Mouse (Mus musculus) heart, embryonic 16.5 days (tissue): ENCODE results near the gene Negr1. TPM values are rescaled to one million over a fixed set of nuclear protein-coding genes. Genes with fewer than 3 reads are reported as not detected.

Experiments
- ATAC-seq: fragments of 200-750 bp; cut with Nextera tagmentation; replicated peaks from 2 replicates; pipeline ENCODE4 v1.8.0; 2017; ENCODE audit warnings: moderate number of reproducible peaks; ENCODE audit not compliant: insufficient read depth, low FRiP score; ENCODE audit errors: extremely low read depth
- H3K27ac ChIP-seq: fragments of 300-500 bp; sonication (generic); 2 replicates; pipeline ENCODE4 v1.5.1; 2014; ENCODE audit warnings: mild to moderate bottlenecking, low read length, control low read depth, moderate library complexity
- H3K27me3 ChIP-seq: fragments of 300-500 bp; sonication (generic); 2 replicates; pipeline ENCODE4 v1.6.1; 2014; ENCODE audit warnings: low read length, mixed read lengths; ENCODE audit not compliant: control insufficient read depth, insufficient read depth
- H3K36me3 ChIP-seq: fragments of 300-500 bp; sonication (generic); 2 replicates; pipeline ENCODE4 v1.6.1; 2014; ENCODE audit not compliant: control insufficient read depth, insufficient read depth
- H3K4me1 ChIP-seq: fragments of 300-500 bp; sonication (generic); 2 replicates; pipeline ENCODE4 v1.6.1; 2014; ENCODE audit warnings: low read length, mixed read lengths; ENCODE audit not compliant: control insufficient read depth, insufficient read depth
- H3K4me2 ChIP-seq: fragments of 300-500 bp; sonication (generic); 2 replicates; pipeline ENCODE4 v1.6.1; 2014; ENCODE audit warnings: low read depth, mild to moderate bottlenecking, control low read depth, low read length
- H3K4me3 ChIP-seq: fragments of 300-500 bp; sonication (generic); 2 replicates; pipeline ENCODE4 v1.5.1; 2014; ENCODE audit warnings: mild to moderate bottlenecking, control low read depth, low read length
- H3K9ac ChIP-seq: fragments of 300-500 bp; sonication (generic); 2 replicates; pipeline ENCODE4 v1.6.1; 2014; ENCODE audit warnings: low read length, control low read depth
- H3K9me3 ChIP-seq: fragments of 300-500 bp; sonication (generic); replicated peaks from 2 replicates; pipeline ENCODE4 v1.6.1; 2016; ENCODE audit warnings: low read length; ENCODE audit not compliant: control insufficient read depth
- WGBS: fragments of 180-500 bp; shearing (Covaris S2); extraction: QIAGEN DNeasy Blood & Tissue Kit; methylation state at CpG from one replicate; pipeline ENCODE4 v1.1.7; 2014; 5-methylcytosine and 5-hydroxymethylcytosine counted together
- polyA plus RNA-seq: library from polyadenylated mRNA; unstranded; fragments of >200 nt; fragmentation: Nextera tagmentation; extraction: Ambion mirVana; gene quantifications from 2 replicates; pipeline ENCODE4 v1.2.1, GENCODE M21; 2015

Negr1 gene
- polyA plus RNA-seq, 1 experiment from 2014 or later: 1.2 TPM

DNA sequence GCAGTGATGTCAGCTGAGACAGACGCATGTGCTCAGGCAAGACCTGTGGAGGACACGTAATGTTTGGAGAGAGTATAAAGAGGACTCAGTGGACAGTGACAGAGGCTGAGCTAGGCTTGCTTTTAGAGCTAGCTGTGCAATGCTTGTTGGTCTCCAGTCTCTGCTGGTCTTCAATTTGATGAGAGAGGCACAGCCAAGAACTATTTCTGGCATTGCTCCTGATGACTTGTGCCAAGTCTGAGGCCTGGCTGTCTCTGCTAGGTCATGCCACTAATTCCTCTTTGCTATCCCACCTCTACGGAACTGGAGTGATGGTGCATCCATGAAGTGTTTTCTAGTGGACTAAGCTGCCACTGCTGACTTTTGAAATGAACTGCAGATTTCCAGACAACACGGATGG is 149.1 kb downstream of the Negr1 start:
- WGBS: 35% methylated on average over 4 of the region's 4 CpGs
- Histone ChIP-seq H3K27me3 (no peaks in the 10 kb centered on the region), H3K4me3 (no peak overlapping the region), H3K36me3 (no peaks in the 10 kb centered on the region), H3K9me3 (no peaks in the 10 kb centered on the region), H3K4me1 (peaks cover 8% of the 10 kb centered on the region), H3K27ac (0 out of 2 replicates have a peak overlapping the region, but pooled peaks have one; percentile 18), H3K4me2 (no peak overlapping the region), H3K9ac (no peak overlapping the region)
- ATAC-seq: peak; percentile 72

DNA sequence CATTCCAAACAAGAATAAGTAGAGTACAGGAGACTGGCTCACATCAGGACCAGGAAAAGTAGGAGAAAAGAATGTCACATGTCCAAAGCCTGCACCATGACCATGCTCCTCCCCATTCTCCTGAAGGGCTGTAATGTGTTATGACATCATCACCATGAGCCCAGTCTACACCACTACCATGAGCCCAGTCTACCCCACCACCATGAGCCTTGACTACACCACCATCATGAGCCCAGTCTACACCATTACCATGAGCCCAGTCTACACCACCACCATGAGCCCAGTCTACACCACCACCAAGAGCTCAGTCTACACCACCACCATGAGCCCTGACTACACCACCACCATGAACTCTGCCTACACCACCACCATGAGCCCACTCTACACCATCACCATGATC is 174.7 kb downstream of the Negr1 start:
- H3K4me3 ChIP-seq: no peak overlapping the region
- H3K27ac ChIP-seq: no peak overlapping the region
- H3K4me1 ChIP-seq: no peaks in the 10 kb centered on the region
- no peak overlapping the region for H3K9ac ChIP-seq
- ATAC-seq: no peak
- no peak overlapping the region for H3K4me2 ChIP-seq
- no peaks in the 10 kb centered on the region for H3K27me3 ChIP-seq
- no peaks in the 10 kb centered on the region for H3K9me3 ChIP-seq
- H3K36me3 ChIP-seq: no peaks in the 10 kb centered on the region

DNA sequence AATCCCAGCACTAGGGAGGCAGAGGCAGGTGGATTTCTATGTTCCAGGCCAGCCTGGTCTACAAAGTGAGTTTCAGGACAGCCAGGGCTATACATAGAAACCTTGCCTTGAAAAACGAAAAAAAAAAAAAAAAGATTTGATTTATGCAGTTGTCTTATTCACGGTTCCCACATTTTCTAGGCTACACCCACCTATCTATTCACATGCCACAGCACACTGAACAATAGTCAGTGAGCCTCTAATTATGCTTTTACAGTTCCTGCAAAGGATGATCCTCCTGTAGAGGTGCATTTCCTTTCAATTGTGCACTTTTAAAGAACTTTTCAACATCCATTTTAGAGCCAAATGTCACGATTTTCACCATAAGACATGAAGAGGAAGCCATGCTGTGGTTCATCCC is 177.9 kb downstream of the Negr1 start:
- Histone ChIP-seq H3K4me2 (no peak overlapping the region), H3K27ac (no peak overlapping the region), H3K4me3 (no peak overlapping the region), H3K27me3 (no peaks in the 10 kb centered on the region), H3K36me3 (no peaks in the 10 kb centered on the region), H3K4me1 (no peaks in the 10 kb centered on the region), H3K9ac (no peak overlapping the region), H3K9me3 (no peaks in the 10 kb centered on the region)
- 69% methylated on average over 3 of the region's 3 CpGs for WGBS
- ATAC-seq: no peak

DNA sequence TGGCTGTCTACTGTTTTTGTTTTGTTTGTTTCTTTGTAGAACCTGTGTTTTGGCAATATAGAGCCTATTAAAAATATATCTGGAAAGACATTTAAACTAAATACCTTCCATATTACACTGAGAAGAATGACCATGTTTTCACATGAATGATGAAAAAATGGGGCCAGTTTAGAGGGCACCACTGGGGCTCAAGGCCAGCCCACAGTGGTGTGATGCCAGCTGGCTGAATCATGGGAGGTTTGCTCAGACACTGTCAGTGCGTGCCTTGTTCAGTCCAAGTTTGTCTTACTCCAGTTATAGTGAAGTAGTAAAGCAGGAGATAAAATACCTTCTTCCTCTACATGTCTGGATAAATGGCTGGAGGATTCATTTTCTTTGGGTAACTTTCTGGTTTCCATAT is 181.7 kb downstream of the Negr1 start:
- ATAC-seq: no peak
- no peak overlapping the region for H3K4me3 ChIP-seq

DNA sequence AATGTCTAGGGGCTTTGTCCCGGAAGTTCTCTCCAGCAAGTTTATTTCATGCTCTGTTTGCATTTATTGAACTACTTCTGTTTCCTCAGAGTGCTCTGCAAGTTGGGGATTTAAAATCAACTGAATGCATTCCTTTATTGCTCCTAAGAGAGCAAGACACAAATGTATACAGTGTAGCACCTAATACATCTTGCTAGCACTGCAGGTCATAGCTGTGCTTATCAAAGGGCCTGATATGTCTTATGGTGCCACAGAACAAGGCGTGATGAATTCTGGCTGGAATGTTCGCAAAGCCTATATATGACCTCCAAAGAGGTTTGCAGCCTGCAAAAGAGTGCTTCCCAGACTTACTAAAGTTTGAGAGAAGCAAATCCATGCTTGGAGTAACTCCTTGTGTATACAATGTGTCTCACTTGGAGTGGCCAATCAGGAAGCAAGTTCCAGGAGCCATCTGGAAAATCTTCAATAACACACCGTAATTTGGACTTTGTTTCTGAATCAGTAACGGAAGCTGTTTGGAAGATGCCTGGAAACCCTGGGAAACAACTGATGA is 183.7 kb downstream of the Negr1 start:
- H3K27me3 ChIP-seq: no peaks in the 10 kb centered on the region
- no peak for ATAC-seq
- no peaks in the 10 kb centered on the region for H3K9me3 ChIP-seq
- H3K36me3 ChIP-seq: no peaks in the 10 kb centered on the region
- H3K4me1 ChIP-seq: no peaks in the 10 kb centered on the region
- H3K4me2 ChIP-seq: no peak overlapping the region
- no peak overlapping the region for H3K27ac ChIP-seq
- no peak overlapping the region for H3K4me3 ChIP-seq
- 70% methylated on average over 5 of the region's 5 CpGs for WGBS
- H3K9ac ChIP-seq: no peak overlapping the region

More for the DNA sequence above, 181.7 kb downstream of the Negr1 start:
- no peaks in the 10 kb centered on the region for H3K36me3 ChIP-seq
- no peak overlapping the region for H3K9ac ChIP-seq
- no peaks in the 10 kb centered on the region for H3K4me1 ChIP-seq
- H3K27ac ChIP-seq: no peak overlapping the region
- 68% methylated on average over 1 of the region's 1 CpGs for WGBS
- no peaks in the 10 kb centered on the region for H3K27me3 ChIP-seq
- no peaks in the 10 kb centered on the region for H3K9me3 ChIP-seq
- H3K4me2 ChIP-seq: no peak overlapping the region

DNA sequence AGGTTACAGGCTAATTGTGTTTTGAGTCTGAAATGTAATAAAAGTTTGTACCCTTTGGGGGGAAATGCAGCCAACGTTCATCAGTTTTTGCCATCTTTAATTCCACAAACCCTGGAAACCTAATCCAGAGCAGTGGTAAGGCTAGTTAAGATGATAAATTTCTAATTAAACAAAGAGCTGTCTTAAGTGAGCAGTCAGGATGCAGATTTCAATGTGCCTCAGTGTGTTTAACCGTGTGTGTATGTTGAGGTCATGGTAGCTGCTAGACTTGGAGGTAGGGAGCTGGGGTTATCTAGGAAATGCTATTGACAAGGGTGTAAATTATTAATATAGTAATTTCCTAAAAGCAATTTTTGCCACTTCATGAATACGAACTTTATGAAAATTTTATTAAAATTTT is 185.9 kb downstream of the Negr1 start:
- no peaks in the 10 kb centered on the region for H3K4me1 ChIP-seq
- no peak overlapping the region for H3K4me3 ChIP-seq
- H3K4me2 ChIP-seq: no peak overlapping the region
- H3K27ac ChIP-seq: no peak overlapping the region
- no peaks in the 10 kb centered on the region for H3K36me3 ChIP-seq
- 80% methylated on average over 3 of the region's 3 CpGs for WGBS
- no peak overlapping the region for H3K9ac ChIP-seq
- no peak for ATAC-seq
- no peaks in the 10 kb centered on the region for H3K9me3 ChIP-seq
- H3K27me3 ChIP-seq: no peaks in the 10 kb centered on the region

DNA sequence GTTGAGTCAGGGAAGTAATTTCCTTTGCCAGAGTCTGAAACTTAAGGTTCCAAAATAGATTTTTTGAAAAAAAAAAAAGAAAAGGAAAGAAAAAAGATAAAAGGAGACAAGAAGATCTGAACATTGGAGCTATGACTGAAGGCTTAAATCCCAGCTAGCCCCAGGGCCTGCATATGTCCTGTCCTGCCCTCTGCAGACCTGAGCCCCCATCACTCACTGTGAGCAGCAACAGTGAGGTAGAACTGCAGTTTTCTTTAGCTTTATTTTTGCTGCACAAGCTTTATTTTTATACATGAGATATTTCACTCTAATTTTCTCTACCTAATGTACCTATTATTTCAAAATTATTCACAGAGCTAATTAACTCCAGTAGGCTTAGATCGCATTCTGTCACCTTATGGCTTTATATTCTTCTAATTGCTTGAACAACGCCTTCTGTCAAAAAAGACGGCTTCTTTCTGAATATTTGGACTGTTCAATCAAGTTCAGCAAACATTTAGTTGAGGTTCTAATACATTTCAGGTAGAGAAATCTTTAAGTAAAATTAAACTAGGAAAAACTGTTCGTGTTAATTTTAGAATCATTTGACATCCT is 192.3 kb downstream of the Negr1 start:
- H3K27ac ChIP-seq: no peak overlapping the region
- H3K4me1 ChIP-seq: no peaks in the 10 kb centered on the region
- H3K4me2 ChIP-seq: no peak overlapping the region
- H3K9me3 ChIP-seq: no peaks in the 10 kb centered on the region
- 82% methylated on average over 4 of the region's 4 CpGs for WGBS
- H3K27me3 ChIP-seq: no peaks in the 10 kb centered on the region
- H3K36me3 ChIP-seq: no peaks in the 10 kb centered on the region
- no peak for ATAC-seq
- H3K4me3 ChIP-seq: no peak overlapping the region
- H3K9ac ChIP-seq: no peak overlapping the region

DNA sequence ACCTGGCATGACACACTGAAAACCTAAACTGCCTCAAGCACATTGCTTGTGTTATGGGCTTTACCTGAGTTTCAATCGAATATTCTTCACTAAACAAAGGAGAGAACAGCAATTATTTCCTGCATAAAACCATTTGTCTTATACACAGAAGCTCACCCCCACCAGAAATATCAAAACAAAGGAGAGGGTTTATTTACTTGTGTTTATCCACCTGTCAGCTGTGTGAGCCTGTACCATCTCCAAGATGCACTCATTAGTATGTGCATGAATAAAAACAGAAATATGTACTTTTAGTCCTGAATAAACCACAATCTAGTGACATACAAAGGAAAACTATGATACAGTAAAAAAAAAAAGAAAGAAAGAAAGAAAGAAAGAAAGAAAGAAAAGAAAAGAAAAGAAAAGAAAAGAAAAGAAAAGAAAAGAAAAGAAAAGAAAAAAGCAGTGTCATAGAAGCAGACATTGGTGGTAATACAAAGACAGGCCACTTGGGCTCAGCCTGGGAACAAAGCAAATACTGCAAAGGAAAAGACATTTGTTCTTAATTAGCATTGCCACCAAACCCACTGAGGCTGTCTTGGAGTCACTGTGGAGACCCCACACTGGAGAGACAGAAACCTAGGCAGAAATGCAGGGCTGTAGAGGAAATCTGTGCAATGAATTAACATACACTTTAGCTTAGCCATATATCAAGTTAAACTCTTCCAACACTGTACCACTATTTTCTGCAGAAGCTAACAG is 193.4 kb downstream of the Negr1 start:
- Histone ChIP-seq H3K36me3 (no peaks in the 10 kb centered on the region), H3K4me3 (no peak overlapping the region), H3K27me3 (no peaks in the 10 kb centered on the region), H3K9ac (no peak overlapping the region), H3K4me1 (no peaks in the 10 kb centered on the region), H3K9me3 (no peaks in the 10 kb centered on the region), H3K4me2 (no peak overlapping the region), H3K27ac (no peak overlapping the region)
- 65% methylated on average over 1 of the region's 1 CpGs for WGBS
- ATAC-seq: no peak

DNA sequence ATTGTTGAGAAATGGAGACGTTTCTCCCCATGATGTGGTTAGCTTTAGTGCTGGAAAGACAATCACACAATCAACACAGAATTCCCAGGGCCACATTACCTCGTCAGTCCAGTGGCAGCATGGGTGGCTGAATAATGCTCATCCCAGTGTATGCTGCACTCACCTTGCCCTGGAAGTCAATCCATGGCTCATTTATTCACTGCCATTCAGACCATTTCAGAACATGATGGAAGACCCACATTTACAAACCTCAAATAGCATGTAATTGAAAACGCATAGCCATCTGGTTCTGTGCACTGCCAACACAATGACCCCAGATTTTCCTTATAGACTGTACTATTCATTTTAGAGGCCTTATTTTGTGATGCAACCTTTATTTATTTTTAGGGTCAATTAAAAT is 203.4 kb downstream of the Negr1 start:
- H3K27me3 ChIP-seq: no peaks in the 10 kb centered on the region
- peaks cover 9% of the 10 kb centered on the region; the same call in 1 of the 2 replicates for H3K4me1 ChIP-seq
- 76% methylated on average over 3 of the region's 3 CpGs for WGBS
- H3K27ac ChIP-seq: no peak overlapping the region
- ATAC-seq: no peak
- no peaks in the 10 kb centered on the region for H3K36me3 ChIP-seq
- no peak overlapping the region for H3K4me3 ChIP-seq
- no peaks in the 10 kb centered on the region for H3K9me3 ChIP-seq
- H3K9ac ChIP-seq: no peak overlapping the region
- no peak overlapping the region for H3K4me2 ChIP-seq
